Mouse (Mus musculus) kidney, adult 2 months (tissue): ENCODE data around the gene Gm38431. TPM values are rescaled to one million over a fixed set of nuclear protein-coding genes. Genes with fewer than 3 reads are reported as not detected.

ENCODE experiments used
- DNase-seq: peaks from one replicate; pipeline ENCODE4 v3.0.0; 2021
- H3K27ac ChIP-seq: fragments of 200-500 bp; 2 replicates; pipeline ENCODE4 v1.5.1; 2012; ENCODE audit warnings: low read depth, low read length, control low read depth, inconsistent platforms; ENCODE audit not compliant: insufficient read depth
- H3K27me3 ChIP-seq: fragments of 200-500 bp; replicated peaks from 2 replicates; pipeline ENCODE4 v1.6.1; 2012; ENCODE audit warnings: mild to moderate bottlenecking, moderate library complexity, low read length, inconsistent platforms; ENCODE audit not compliant: control insufficient read depth, insufficient read depth
- H3K36me3 ChIP-seq: fragments of 200-500 bp; 2 replicates; pipeline ENCODE4 v1.6.1; 2012; ENCODE audit warnings: mild to moderate bottlenecking, moderate library complexity, low read length, inconsistent platforms; ENCODE audit not compliant: control insufficient read depth, insufficient read depth
- H3K4me1 ChIP-seq: fragments of 200-500 bp; 2 replicates; pipeline ENCODE4 v1.6.1; 2011; ENCODE audit warnings: low read length; ENCODE audit not compliant: control insufficient read depth, insufficient read depth
- H3K4me3 ChIP-seq: fragments of 200-500 bp; 2 replicates; pipeline ENCODE4 v1.5.1; 2011; ENCODE audit warnings: mild to moderate bottlenecking, low read depth, low read length, control low read depth; ENCODE audit not compliant: insufficient read depth
- CTCF ChIP-seq: fragments of 200-500 bp; conservative IDR thresholded peaks from 2 replicates; pipeline ENCODE4 v1.5.1; 2011; ENCODE audit warnings: low read depth, mild to moderate bottlenecking, control low read depth, low read length, moderate library complexity, mixed read lengths; ENCODE audit not compliant: insufficient read depth, insufficient read length
- POLR2A ChIP-seq: fragments of 200-500 bp; IDR thresholded peaks from one replicate; pipeline ENCODE4 v1.6.1; 2011; ENCODE audit warnings: low read depth, low read length, control low read depth
- WGBS: fragments of 180-500 bp; shearing (Covaris S2); methylation state at CpG from one replicate; pipeline ENCODE4 v1.1.7; 2018; 5-methylcytosine and 5-hydroxymethylcytosine counted together
- polyA plus RNA-seq: library from polyadenylated mRNA; depleted of rRNA; stranded (reverse); fragments of >200 nt; gene quantifications from 2 replicates; pipeline ENCODE4 v1.2.3, GENCODE M21; 2012; rRNA removed

Gm38431 gene
- 1.1 and 2.6 TPM in 2 replicates for polyA plus RNA-seq

DNA sequence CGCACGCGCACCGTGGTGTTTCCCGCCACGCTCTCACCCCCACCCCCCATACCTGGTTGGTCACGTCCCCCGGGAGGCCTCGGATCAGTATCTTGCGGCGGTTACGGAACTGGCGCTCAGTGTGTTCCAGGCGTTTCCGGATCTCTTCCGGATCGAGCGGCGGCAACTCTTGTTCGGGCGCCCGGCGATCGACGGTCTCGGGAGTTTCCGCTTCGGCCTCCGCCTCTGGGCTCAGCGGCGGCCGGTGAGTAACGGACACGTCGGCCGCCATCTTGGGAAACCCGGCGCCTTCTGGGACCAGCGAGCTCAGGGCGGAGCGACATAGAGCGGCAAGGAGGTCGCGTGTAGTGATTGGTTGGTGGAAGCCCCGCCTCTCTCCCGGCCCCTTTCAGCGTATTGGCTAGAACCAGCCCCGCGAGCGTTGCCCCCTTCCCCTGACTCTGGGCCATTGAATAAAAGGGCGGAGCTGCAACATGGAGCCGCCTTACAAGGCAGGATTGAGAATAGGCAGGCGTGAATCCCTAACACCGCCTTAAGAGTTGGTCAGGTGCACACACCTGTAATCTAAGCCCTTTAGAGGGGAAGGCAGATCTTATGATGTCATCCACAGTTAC is at the start of gene Gm38431, which contains the start of gene Raver1:
Gene Gm38431, minus strand, starts transcription at position 291 of the 614 bp plus-strand sequence.
Gene Raver1, minus strand, starts transcription at position 302 of the 614 bp plus-strand sequence.
- TF ChIP-seq POLR2A = no peak
- no peak for TF ChIP-seq CTCF
- Histone ChIP-seq H3K36me3 (0 out of 2 replicates have a peak, but pooled peaks cover 1% of the 10 kb centered on the region), H3K27me3 (no peaks in the 10 kb centered on the region), H3K4me3 (peak within 1 kb of the TSS; percentile 78), H3K4me1 (peaks cover 4% of the 10 kb centered on the region; the same call in 1 of the 2 replicates), H3K27ac (peak within 1 kb of the TSS; percentile 68)
- under 1% methylated on average over 54 of the region's 54 CpGs for WGBS
- peak; percentile 99 for DNase-seq

DNA sequence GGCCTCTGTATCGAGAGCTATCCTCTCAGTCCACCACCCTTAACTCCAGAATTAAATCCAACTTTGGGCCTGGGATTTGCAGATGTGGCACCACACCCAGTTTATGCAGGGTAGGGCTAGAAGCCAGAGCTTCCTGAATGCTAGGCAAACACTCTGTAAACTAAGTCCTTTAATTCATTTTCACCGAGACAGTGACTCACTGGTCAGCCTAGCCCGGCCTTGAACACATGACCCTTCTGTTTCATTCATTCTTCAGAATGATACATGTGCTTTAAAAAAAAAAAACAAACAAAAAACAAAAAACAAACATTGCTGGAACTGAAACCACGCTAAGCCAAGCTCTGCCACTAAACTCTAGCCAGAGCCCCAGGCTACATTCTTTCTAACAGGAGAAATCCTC is 46.6 kb upstream of the Gm38431 start:
- Histone ChIP-seq H3K4me1 (peaks cover 6% of the 10 kb centered on the region), H3K27ac (no peak overlapping the region), H3K27me3 (no peaks in the 10 kb centered on the region), H3K4me3 (no peak overlapping the region), H3K36me3 (no peaks in the 10 kb centered on the region; the same call in none of the 2 replicates)
- TF ChIP-seq CTCF = no peak
- TF ChIP-seq POLR2A = no peak
- DNase-seq = no peak
- WGBS = 70% methylated on average over 4 of the region's 4 CpGs

DNA sequence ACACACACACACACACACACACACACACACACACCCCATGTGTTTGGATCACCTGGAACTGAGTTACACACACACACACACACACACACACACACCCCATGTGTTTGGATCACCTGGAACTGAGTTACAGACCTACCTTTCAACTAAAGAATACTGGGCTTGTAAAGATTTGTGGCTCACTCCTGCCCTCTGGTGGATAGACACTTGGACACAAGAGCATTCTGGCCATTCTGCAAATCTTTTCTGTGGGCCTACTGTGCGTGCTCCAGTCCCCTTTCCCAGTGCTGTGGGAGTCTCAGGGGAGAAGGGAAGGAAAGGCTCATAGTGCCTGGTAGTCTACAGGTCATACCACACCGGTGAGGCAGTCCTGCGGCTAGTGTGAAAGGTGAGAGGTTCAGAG is 45.4 kb upstream of the Gm38431 start:
- H3K4me3 ChIP-seq = no peak overlapping the region
- no peaks in the 10 kb centered on the region; the same call in none of the 2 replicates for H3K36me3 ChIP-seq
- TF ChIP-seq CTCF (peak; percentile 56), POLR2A (no peak)
- no peaks in the 10 kb centered on the region for H3K27me3 ChIP-seq
- peak overlapping the region; percentile 26; the same call in 1 of the 2 replicates for H3K27ac ChIP-seq
- 57% methylated on average over 3 of the region's 3 CpGs for WGBS
- H3K4me1 ChIP-seq = peaks cover 6% of the 10 kb centered on the region
- DNase-seq = peak; percentile 69

DNA sequence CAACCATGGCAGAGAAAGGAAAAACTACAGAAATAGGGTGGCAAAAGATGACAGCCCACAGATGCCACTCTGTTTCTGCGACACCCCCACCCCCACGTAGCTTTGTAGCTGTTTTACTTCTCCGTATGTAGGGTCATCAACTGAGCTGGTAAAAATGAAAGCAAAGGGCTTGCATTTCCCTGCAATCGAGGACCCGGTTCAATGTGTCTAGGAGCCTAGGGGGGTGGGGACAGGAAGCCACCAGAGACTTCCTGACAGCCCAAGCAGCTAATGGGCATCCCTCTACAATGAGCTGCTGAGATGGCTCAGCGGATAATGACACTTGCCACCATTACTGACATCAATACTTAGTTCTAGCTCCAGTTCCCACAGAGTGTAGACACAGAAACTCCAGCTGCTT is 44.6 kb upstream of the Gm38431 start:
- TF ChIP-seq CTCF (no peak), POLR2A (no peak)
- peak; percentile 59 for DNase-seq
- WGBS = 67% methylated on average over 6 of the region's 6 CpGs
- Histone ChIP-seq H3K4me1 (peaks cover 6% of the 10 kb centered on the region), H3K36me3 (no peaks in the 10 kb centered on the region), H3K27me3 (no peaks in the 10 kb centered on the region), H3K27ac (peak overlapping the region; percentile 70), H3K4me3 (no peak overlapping the region)

DNA sequence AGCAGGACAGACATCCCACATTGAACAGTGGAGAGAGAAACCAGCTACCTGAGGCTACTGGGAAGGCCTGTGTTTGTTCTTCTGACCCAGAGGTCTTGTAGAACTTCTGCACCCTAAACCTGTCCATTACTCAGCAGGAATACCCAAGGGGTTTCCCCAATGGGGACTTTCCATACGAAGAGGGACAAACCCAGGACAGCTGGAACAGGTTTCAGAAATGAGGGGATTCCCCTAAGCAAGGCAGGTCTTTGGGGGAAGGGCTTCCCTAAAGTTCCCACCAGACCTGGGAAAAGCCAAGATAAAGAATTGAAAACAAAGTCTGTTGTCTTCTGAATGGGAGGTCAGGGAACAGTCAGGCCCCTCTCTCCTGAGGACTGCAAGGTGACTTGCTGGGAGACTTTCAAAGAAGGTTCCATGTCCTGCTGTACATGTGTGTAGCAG is 44.2 kb upstream of the Gm38431 start:
- Histone ChIP-seq H3K36me3 (no peaks in the 10 kb centered on the region), H3K4me3 (no peak overlapping the region), H3K27ac (peak overlapping the region; percentile 70), H3K4me1 (peaks cover 6% of the 10 kb centered on the region), H3K27me3 (no peaks in the 10 kb centered on the region)
- TF ChIP-seq CTCF (no peak), POLR2A (no peak)
- DNase-seq = no peak
- WGBS = 43% methylated on average over 1 of the region's 1 CpGs

DNA sequence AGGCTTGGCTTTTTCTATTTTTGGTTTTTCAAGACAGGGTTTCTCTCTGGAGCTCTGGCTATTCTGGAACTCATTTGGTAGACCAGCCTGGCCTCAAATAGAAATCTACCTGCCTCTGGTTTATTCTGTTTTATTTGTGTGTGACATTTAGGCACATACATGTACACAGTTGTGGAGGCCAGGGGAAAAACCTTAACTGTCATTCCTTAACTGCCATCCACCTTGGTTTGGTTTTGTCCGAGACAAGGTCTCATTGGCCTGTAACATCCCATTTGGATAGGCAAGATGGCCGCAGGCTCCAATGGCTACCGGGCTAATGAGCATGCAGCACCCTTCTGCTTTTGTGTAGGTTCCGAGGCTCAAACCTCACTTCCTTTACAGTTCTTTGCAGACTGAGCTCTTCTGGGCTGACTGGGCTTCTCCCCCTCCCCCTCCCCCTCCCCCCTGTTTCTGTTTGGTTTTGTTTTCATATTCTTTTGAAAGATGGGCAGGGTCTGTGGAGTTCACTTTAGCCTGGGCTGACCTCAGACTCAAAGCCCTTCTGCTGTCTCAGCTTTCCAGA is 43.6 kb upstream of the Gm38431 start:
- peak overlapping the region; percentile 81 for H3K27ac ChIP-seq
- DNase-seq = no peak
- H3K4me3 ChIP-seq = no peak overlapping the region
- peaks cover 7% of the 10 kb centered on the region for H3K4me1 ChIP-seq
- 79% methylated on average over 4 of the region's 4 CpGs for WGBS
- TF ChIP-seq POLR2A (no peak), CTCF (no peak)
- no peaks in the 10 kb centered on the region for H3K36me3 ChIP-seq
- H3K27me3 ChIP-seq = no peaks in the 10 kb centered on the region

DNA sequence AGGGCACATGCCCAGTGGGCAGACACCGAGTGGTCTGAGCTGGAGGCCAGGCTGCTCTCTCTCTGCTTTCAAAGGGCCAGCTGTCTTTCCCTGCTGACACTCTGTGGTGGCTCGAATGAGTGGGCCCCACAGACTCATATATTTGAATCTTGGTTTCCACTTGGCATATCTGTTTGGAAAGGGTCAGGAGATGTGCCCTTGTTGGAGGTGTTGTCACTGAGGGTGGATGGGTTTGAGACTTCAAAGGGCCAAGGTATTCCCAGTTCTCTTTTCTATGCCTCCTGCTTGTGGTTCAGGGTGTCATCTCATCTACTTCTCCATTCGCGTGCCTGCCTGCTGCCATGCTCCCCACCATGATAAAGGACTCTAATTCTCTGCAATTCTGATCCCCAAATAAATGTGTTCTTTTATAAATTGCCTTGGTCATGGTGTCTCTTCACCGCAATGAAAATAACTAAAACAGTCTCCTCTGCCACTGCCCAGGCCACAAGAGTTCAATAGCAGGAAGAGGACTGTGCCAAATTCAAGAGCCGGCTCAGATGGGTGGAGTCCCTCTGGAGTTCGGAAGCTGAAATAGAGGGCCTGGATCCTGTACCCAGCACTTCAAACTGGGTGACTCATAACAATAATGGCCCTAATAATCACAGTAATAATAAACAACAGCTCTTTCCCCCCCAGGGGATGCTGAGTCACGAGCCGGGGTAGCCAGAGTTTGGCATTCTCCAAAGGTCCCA is 43.0 kb upstream of the Gm38431 start:
- Histone ChIP-seq H3K27ac (peak overlapping the region; percentile 81), H3K4me1 (peaks cover 10% of the 10 kb centered on the region), H3K4me3 (no peak overlapping the region), H3K27me3 (no peaks in the 10 kb centered on the region), H3K36me3 (no peaks in the 10 kb centered on the region)
- peak; percentile 80 for DNase-seq
- 52% methylated on average over 9 of the region's 9 CpGs for WGBS
- no peak for TF ChIP-seq POLR2A
- no peak for TF ChIP-seq CTCF
